Mouse (Mus musculus) midbrain, embryonic 12.5 days (tissue): ENCODE data around the gene Olfr113. TPM values are rescaled to one million over a fixed set of nuclear protein-coding genes. Genes with fewer than 3 reads are reported as not detected.
"Not testable (repeated sequence)": the region's sequence is repeated elsewhere in the genome, so short reads cannot be mapped to it uniquely, and the experiment has no call there.

Source experiments
- ATAC-seq: fragments of 200-750 bp; cut with Nextera tagmentation; 2 replicates; pipeline ENCODE4 v1.8.0; 2017; ENCODE audit warnings: low read depth, moderate TSS enrichment, moderate library complexity; ENCODE audit not compliant: low FRiP score
- H3K27ac ChIP-seq: fragments of 300-500 bp; sonication (generic); replicated peaks from 2 replicates; pipeline ENCODE4 v1.5.1; 2016; ENCODE audit warnings: mild to moderate bottlenecking
- H3K27me3 ChIP-seq: fragments of 300-500 bp; sonication (generic); 2 replicates; pipeline ENCODE4 v1.6.1; 2016; ENCODE audit warnings: mild to moderate bottlenecking
- H3K36me3 ChIP-seq: fragments of 300-500 bp; sonication (generic); 2 replicates; pipeline ENCODE4 v1.6.1; 2016
- H3K4me1 ChIP-seq: fragments of 300-500 bp; sonication (generic); 2 replicates; pipeline ENCODE4 v1.6.1; 2016
- H3K4me2 ChIP-seq: fragments of 300-500 bp; sonication (generic); replicated peaks from 2 replicates; pipeline ENCODE4 v1.6.1; 2016; ENCODE audit warnings: mild to moderate bottlenecking, moderate library complexity
- H3K4me3 ChIP-seq: fragments of 300-500 bp; sonication (generic); 2 replicates; pipeline ENCODE4 v1.5.1; 2016; ENCODE audit warnings: mild to moderate bottlenecking
- H3K9ac ChIP-seq: fragments of 300-500 bp; sonication (generic); replicated peaks from 2 replicates; pipeline ENCODE4 v1.6.1; 2016; ENCODE audit warnings: mild to moderate bottlenecking, moderate library complexity
- H3K9me3 ChIP-seq: fragments of 300-500 bp; sonication (generic); 2 replicates; pipeline ENCODE4 v1.6.1; 2016; ENCODE audit warnings: mild to moderate bottlenecking
- WGBS: fragments of 180-500 bp; shearing (Covaris S2); methylation state at CpG from one replicate; pipeline ENCODE4 v1.1.7; 2016; 5-methylcytosine and 5-hydroxymethylcytosine counted together
- polyA plus RNA-seq: library from polyadenylated mRNA; unstranded; fragments of >200 nt; fragmentation: Nextera tagmentation; extraction: Ambion mirVana; gene quantifications from 2 replicates; pipeline ENCODE4 v1.2.1, GENCODE M21; 2016

Gene Olfr113
- polyA plus RNA-seq = not detected in 2 replicates

GRCm38 (mm10) chr17:37577563-37577962 lies at the start of gene Olfr113:
Gene Olfr113 (minus strand): TSS chr17:37577663.
- H3K9me3 ChIP-seq = no peaks in the 10 kb centered on the region
- ATAC-seq = no peak
- H3K9ac ChIP-seq = no peak within 1 kb of the TSS
- H3K4me1 ChIP-seq = no peaks in the 10 kb centered on the region
- H3K27me3 ChIP-seq = no peaks in the 10 kb centered on the region
- H3K4me3 ChIP-seq = no peak within 1 kb of the TSS
- no peak within 1 kb of the TSS for H3K4me2 ChIP-seq
- H3K27ac ChIP-seq = no peak within 1 kb of the TSS
- H3K36me3 ChIP-seq = no peaks in the 10 kb centered on the region

- no peaks in the 10 kb centered on the region for H3K4me1 ChIP-seq
- WGBS = 83% methylated on average over 2 of the region's 2 CpGs
- no peak within 1 kb of the TSS for H3K4me2 ChIP-seq
- no peaks in the 10 kb centered on the region for H3K27me3 ChIP-seq
- no peaks in the 10 kb centered on the region for H3K36me3 ChIP-seq
- ATAC-seq = no peak
- H3K4me3 ChIP-seq = no peak within 1 kb of the TSS
- H3K27ac ChIP-seq = no peak within 1 kb of the TSS
- H3K9ac ChIP-seq = no peak within 1 kb of the TSS
- peaks cover 6% of the 10 kb centered on the region; the same call in 1 of the 2 replicates for H3K9me3 ChIP-seq
These were observed 49.5 kb upstream of the Olfr113 start, which contains the start of the genes Olfr115 and Olfr116 for GRCm38 (mm10) chr17:37627009-37627408. Gene Olfr115 (minus strand): TSS chr17:37627109. Gene Olfr116 (minus strand): TSS chr17:37627199.

GRCm38 (mm10) chr17:37592643-37593042 lies 15.2 kb upstream of the Olfr113 start, which contains the start of gene Olfr114:
Gene Olfr114 (minus strand): TSS chr17:37592743.
- Histone ChIP-seq H3K9ac (no peak within 1 kb of the TSS), H3K27me3 (no peaks in the 10 kb centered on the region), H3K4me1 (no peaks in the 10 kb centered on the region), H3K9me3 (no peaks in the 10 kb centered on the region), H3K27ac (no peak within 1 kb of the TSS), H3K36me3 (no peaks in the 10 kb centered on the region), H3K4me2 (no peak within 1 kb of the TSS), H3K4me3 (no peak within 1 kb of the TSS)
- ATAC-seq = no peak

GRCm38 (mm10) chr17:37569351-37569750 lies 8.1 kb downstream of the Olfr113 start, which contains the start of gene Olfr112:
Gene Olfr112 (minus strand): TSS chr17:37569451.
- Histone ChIP-seq H3K4me3 (no peak within 1 kb of the TSS), H3K9ac (no peak within 1 kb of the TSS), H3K9me3 (no peaks in the 10 kb centered on the region), H3K27ac (no peak within 1 kb of the TSS), H3K4me1 (no peaks in the 10 kb centered on the region), H3K4me2 (no peak within 1 kb of the TSS), H3K27me3 (no peaks in the 10 kb centered on the region), H3K36me3 (no peaks in the 10 kb centered on the region)
- no peak for ATAC-seq

- H3K9ac ChIP-seq = no peak overlapping the region
- H3K4me3 ChIP-seq = no peak overlapping the region
- no peaks in the 10 kb centered on the region for H3K4me1 ChIP-seq
- H3K4me2 ChIP-seq = no peak overlapping the region
- H3K27me3 ChIP-seq = no peaks in the 10 kb centered on the region
- H3K36me3 ChIP-seq = no peaks in the 10 kb centered on the region
- no peak for ATAC-seq
- H3K27ac ChIP-seq = no peak overlapping the region
- 55% methylated on average over 1 of the region's 1 CpGs for WGBS
- no peaks in the 10 kb centered on the region for H3K9me3 ChIP-seq
These were observed 18.4 kb downstream of the Olfr113 start for GRCm38 (mm10) chr17:37558913-37559615.

- H3K36me3 ChIP-seq = no peaks in the 10 kb centered on the region
- no peak overlapping the region for H3K4me3 ChIP-seq
- no peaks in the 10 kb centered on the region for H3K4me1 ChIP-seq
- no peak overlapping the region for H3K9ac ChIP-seq
- no peak overlapping the region for H3K4me2 ChIP-seq
- H3K27ac ChIP-seq = no peak overlapping the region
- no peak; the same call in 1 of the 2 replicates for ATAC-seq
- no peaks in the 10 kb centered on the region for H3K27me3 ChIP-seq
- H3K9me3 ChIP-seq = no peaks in the 10 kb centered on the region
- WGBS = 52% methylated on average over 3 of the region's 3 CpGs
These were observed 33.5 kb downstream of the Olfr113 start for GRCm38 (mm10) chr17:37543800-37544435.

GRCm38 (mm10) chr17:37541454-37542119 lies 35.9 kb downstream of the Olfr113 start:
- Histone ChIP-seq H3K9ac (no peak overlapping the region), H3K4me2 (no peak overlapping the region), H3K27ac (no peak overlapping the region), H3K27me3 (no peaks in the 10 kb centered on the region), H3K36me3 (no peaks in the 10 kb centered on the region), H3K9me3 (no peaks in the 10 kb centered on the region), H3K4me1 (no peaks in the 10 kb centered on the region), H3K4me3 (no peak overlapping the region)
- ATAC-seq = peak; percentile 86
- 50% methylated on average over 4 of the region's 4 CpGs for WGBS

GRCm38 (mm10) chr17:37538416-37538815 lies 39.0 kb downstream of the Olfr113 start:
- not testable (repeated sequence) for H3K4me3 ChIP-seq, H3K9ac ChIP-seq, H3K9me3 ChIP-seq, H3K36me3 ChIP-seq, ATAC-seq, H3K4me1 ChIP-seq, H3K4me2 ChIP-seq, H3K27me3 ChIP-seq, H3K27ac ChIP-seq
- WGBS = 61% methylated on average over 1 of the region's 1 CpGs

GRCm38 (mm10) chr17:37535173-37535572 lies 42.3 kb downstream of the Olfr113 start:
- Histone ChIP-seq H3K4me3 (no peak overlapping the region), H3K4me1 (no peaks in the 10 kb centered on the region), H3K9ac (no peak overlapping the region), H3K27me3 (no peaks in the 10 kb centered on the region), H3K27ac (no peak overlapping the region), H3K4me2 (no peak overlapping the region), H3K9me3 (no peaks in the 10 kb centered on the region), H3K36me3 (no peaks in the 10 kb centered on the region)
- no peak for ATAC-seq

GRCm38 (mm10) chr17:37525427-37525826 lies 52.0 kb downstream of the Olfr113 start:
- not testable (repeated sequence) for ATAC-seq, H3K4me2 ChIP-seq, H3K27ac ChIP-seq, H3K4me1 ChIP-seq, H3K9ac ChIP-seq, H3K4me3 ChIP-seq, H3K36me3 ChIP-seq, H3K9me3 ChIP-seq, H3K27me3 ChIP-seq
- 68% methylated on average over 1 of the region's 1 CpGs for WGBS

GRCm38 (mm10) chr17:37524612-37525011 lies 52.9 kb downstream of the Olfr113 start:
- H3K4me1 ChIP-seq, H3K27me3 ChIP-seq, H3K4me3 ChIP-seq, ATAC-seq, H3K4me2 ChIP-seq, H3K9me3 ChIP-seq, H3K36me3 ChIP-seq, H3K9ac ChIP-seq, H3K27ac ChIP-seq: not testable (repeated sequence)
